Mouse (Mus musculus): Measurements from ENCODE around the gene Slc9a9.
"Not testable (repeated sequence)": the region's sequence is repeated elsewhere in the genome, so short reads cannot be mapped to it uniquely, and the experiment has no call there.

The Slc9a9 gene

GRCm38 (mm10) chr9:94669791-94670577, at the start of gene Slc9a9:
TSS of gene Slc9a9 (plus strand) at chr9:94669909.
- DNase-seq (ENCODE audit: extremely low spot score, low read depth, low spot score): no peak

DNA sequence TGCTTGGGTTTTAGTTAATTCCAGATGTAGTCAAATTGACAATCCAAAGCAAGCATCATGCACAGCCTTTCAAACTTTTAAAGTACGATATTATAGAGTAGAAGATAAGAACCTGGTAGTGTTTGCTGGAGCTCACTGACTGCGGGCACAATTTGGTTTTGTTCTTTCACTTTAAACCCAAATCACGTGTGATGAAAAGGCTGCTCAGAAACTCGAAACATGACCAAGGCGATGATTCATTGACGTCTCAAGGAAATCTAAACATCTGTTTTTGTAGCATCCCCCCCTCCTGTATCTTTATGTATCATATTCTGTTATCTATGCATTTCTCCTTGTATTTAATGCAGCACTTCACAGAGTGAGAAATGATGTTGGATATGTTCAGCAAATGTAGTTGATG, 49.4 kb upstream of the Slc9a9 start:
- DNase-seq (ENCODE audit: extremely low spot score, low read depth, low spot score): no peak

GRCm38 (mm10) chr9:94620846-94621245, 48.9 kb upstream of the Slc9a9 start:
- DNase-seq (ENCODE audit: extremely low spot score, low read depth, low spot score): no peak

- no peak for DNase-seq (ENCODE audit: extremely low spot score, low read depth, low spot score)
These were observed 47.8 kb upstream of the Slc9a9 start for GRCm38 (mm10) chr9:94621902-94622301.

DNA sequence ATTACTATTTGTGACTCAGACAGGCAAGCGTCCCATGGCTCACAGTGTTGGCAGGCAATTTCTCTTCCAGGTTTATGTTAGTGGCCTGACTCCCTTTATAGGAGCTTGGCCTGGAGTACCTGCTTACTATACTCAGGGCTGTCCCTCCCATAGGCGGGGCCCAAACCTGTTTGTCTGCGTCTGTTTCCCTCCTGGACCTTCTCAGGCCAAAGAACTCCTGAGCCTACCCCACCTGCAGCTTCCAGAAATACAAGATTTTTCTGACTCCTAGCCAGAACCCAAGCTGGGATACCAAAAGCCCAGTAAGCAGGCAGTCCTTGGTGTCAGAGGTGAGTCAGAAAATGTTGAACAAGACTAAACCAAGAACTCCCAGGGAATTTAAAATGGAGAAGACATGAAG, 43.0 kb upstream of the Slc9a9 start:
- DNase-seq (ENCODE audit: extremely low spot score, low read depth, low spot score): no peak

DNA sequence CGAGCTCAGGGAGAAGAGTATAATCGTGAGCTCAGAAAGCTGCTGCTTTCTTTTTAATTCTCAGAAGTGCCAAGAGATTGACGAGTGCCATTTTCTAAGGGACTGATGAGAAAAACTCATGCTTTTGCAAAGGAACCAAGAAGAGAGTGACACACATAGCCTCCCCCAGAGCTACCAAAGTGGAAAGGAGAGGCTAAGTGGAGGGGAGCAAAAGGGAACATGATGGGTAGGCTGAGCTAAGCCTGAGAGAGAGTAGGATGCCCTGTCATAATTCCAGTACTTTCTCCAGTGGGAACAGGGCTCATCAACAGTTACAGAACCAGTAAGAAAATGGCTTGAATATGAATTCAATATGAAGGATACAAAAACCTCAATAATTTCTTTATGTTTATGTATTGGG, 40.8 kb upstream of the Slc9a9 start:
- DNase-seq (ENCODE audit: extremely low spot score, low read depth, low spot score): no peak

GRCm38 (mm10) chr9:94634275-94634674, 35.4 kb upstream of the Slc9a9 start:
- not testable (repeated sequence) for DNase-seq (ENCODE audit: extremely low spot score, low read depth, low spot score)

DNA sequence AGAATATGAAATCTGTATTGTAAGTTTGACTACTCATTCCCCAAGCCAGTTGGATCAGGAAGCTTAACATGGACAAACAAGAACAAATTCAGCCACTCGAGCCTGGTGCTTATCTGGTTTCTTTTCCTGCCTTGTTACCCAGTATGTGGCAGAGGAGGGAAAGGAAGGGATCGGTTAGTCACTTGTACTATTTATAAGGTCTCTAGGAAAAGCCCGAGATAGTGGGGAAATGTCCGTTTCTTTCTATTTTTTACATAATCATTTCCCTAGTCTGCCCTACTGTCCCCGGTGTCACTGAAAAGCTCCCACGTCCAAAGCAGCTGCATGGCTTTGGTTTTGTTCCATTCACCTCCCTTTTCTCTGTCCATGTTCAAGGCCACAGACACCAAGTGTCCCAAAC, 24.1 kb upstream of the Slc9a9 start:
- DNase-seq (ENCODE audit: extremely low spot score, low read depth, low spot score): no peak

- no peak for DNase-seq (ENCODE audit: extremely low spot score, low read depth, low spot score)
These were observed 22.3 kb upstream of the Slc9a9 start for GRCm38 (mm10) chr9:94647425-94647824.

- no peak for DNase-seq (ENCODE audit: extremely low spot score, low read depth, low spot score)
These were observed 19.7 kb upstream of the Slc9a9 start for GRCm38 (mm10) chr9:94649991-94650390.

DNA sequence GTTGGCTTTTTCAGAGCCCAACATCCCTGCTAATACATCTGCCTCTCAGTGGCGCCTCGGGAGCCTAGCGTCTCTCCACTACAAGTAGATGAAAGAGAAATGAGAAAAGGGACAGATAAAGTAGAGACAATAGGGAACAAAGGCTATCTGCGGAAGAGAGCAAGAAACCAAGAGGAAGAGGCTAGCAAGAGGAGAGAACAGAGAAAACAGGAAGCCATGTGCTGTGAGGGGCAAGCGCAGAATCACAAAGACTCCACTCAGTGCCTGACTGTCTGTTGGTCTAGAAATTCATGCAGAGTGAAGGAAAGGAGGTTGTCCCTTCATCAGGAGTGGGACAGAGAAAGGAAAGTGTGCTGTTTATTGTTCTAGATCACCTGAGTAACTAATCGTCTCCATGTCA, 16.5 kb upstream of the Slc9a9 start:
- no peak for DNase-seq (ENCODE audit: extremely low spot score, low read depth, low spot score)

DNA sequence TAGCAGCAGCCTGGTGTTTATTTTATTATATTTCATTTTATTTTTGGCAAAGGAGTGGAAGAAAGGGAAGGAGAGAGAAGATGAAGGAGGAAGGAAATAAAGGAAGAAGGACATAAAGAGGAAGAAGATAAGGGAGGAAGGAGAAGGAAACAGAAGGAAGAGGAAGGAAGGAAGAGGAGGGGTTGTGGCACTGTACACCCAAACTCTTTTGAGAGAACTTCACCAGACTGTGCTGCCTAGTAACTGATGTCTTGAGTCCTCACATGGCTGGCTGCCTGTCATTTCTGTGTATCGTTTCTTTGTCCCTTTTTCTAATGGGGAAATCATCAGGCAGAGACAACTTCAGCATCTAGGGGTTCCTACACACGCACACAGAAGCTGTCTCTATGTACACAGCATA, 15.9 kb upstream of the Slc9a9 start:
- DNase-seq (ENCODE audit: extremely low spot score, low read depth, low spot score): no peak

DNA sequence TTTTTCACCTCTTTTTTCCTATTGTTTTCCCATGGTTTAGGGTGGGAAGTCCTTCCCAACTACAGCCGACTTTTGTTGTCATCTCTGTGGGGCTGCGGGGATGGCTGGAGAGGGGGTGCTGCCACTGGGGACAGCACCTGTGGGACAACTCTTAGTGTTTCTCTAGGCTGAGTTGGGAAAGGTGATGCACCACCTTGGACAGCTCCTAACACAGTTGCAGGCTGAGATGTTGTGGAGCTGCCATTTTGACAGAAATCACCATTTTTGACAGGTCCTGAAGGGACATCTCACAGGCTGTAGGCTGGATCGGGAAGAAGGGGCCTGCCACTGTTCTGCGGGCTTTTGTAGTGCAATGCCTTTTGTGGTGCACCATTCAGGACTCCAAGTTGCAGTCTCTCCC, 13.4 kb upstream of the Slc9a9 start:
- no peak for DNase-seq (ENCODE audit: extremely low spot score, low read depth, low spot score)

DNA sequence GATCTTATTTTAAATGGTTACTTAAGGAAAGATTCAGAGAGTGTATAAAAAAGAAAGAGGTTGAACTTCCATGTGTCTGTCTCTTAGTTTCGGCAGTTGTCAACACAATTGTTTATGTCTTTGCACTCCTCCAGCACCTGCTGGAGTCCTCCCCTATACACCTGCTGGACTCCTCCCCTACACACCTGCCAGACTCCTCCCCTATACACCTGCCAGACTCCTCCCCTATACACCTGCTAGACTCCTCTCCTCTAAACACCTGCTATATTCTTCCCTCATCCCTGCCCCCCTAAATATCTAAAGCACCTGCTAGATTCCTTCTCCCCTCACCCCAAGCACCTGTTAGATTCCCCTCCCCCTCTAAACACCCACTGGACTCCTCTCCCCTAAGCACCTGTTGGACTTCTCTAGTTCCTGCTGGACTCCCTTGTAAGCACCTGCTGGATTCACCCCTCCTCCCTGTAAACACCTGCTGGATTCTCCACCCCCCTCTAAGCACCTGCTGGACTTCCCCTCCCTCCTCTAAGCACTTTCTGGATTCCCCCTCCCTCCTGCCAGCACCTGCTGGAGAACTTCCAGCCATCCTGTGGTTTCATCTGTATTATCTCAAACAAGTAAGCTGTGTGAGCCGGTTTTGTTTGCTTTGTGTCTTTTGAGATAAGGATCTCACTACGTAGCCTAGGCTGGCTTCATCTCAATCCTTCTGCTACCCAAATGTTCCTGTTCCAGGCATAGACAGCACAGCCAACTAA, 10.1 kb upstream of the Slc9a9 start:
- no peak for DNase-seq (ENCODE audit: extremely low spot score, low read depth, low spot score)

DNA sequence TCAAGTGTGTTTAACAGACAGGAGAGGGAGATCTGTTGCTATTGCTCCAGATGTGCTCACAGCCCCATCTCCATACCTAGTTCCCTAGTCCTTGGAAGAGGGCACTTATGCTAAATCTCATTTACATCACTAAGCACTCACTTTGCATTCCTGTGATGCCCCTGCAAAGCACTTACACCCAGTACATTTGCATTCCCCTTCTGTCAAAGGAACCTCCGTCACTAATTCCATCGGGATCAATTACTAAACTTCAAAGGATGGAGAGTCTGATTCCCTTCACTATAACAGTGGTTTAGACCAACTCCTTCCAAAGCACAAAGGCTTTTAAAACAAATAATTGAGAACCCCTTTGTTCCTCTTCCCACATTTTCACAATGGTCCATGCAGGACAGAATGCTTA, 7.9 kb upstream of the Slc9a9 start:
- no peak for DNase-seq (ENCODE audit: extremely low spot score, low read depth, low spot score)

- no peak for DNase-seq (ENCODE audit: extremely low spot score, low read depth, low spot score)
These were observed 4.5 kb upstream of the Slc9a9 start for GRCm38 (mm10) chr9:94665248-94665647.

- no peak for DNase-seq (ENCODE audit: extremely low spot score, low read depth, low spot score)
These were observed 1.1 kb upstream of the Slc9a9 start for GRCm38 (mm10) chr9:94668589-94668988.

GRCm38 (mm10) chr9:94670704-94671103, 995 bp downstream of the Slc9a9 start:
- no peak for DNase-seq (ENCODE audit: extremely low spot score, low read depth, low spot score)

DNA sequence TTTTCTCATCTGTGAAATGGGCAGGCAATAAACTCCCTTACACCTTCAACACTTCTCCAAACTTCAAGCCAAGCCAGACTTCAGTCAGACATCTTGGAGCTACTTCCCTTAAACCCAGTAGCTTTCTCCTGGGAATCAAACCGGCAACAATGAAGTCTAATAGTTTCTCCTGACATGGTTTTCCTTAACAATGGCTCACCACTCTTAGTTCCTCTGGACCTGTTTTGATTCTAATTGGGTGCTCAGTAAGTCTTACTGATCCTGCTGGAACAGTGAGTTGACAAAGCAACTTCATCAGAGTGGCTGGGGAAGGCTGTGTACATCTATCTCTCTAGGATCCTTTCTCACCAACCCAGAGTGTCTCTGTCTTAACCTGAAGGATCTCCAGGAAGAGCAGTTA, 5.0 kb downstream of the Slc9a9 start:
- no peak for DNase-seq (ENCODE audit: extremely low spot score, low read depth, low spot score)

DNA sequence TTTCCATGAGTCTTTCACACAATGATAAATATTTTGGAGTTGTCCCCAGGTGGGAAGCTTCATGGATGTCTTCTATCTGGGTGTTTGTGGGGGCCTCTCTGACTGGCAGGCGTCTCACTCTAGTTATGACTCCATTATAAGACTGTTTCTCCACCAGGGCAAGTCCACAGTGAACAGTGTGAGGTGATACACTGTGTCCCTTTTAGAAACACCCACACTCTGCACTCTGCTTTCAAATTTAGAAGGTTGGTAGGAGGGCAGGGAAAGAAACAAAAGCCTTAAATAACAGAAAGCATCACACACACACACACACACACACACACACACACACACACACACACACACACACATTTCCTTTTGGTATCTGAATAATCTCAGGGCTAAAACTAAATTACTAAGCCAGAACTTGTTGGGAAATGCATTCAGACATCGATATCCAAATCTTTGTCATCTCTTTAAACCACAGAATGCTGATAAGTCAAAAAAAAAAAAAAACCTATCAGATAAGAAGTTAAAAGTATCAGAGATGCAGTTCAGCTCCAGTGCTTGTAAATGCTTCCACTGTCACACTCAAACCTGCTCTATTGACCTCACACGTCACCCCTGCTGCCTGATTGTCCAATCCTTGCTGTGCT, 8.4 kb downstream of the Slc9a9 start:
- DNase-seq (ENCODE audit: extremely low spot score, low read depth, low spot score): no peak

DNA sequence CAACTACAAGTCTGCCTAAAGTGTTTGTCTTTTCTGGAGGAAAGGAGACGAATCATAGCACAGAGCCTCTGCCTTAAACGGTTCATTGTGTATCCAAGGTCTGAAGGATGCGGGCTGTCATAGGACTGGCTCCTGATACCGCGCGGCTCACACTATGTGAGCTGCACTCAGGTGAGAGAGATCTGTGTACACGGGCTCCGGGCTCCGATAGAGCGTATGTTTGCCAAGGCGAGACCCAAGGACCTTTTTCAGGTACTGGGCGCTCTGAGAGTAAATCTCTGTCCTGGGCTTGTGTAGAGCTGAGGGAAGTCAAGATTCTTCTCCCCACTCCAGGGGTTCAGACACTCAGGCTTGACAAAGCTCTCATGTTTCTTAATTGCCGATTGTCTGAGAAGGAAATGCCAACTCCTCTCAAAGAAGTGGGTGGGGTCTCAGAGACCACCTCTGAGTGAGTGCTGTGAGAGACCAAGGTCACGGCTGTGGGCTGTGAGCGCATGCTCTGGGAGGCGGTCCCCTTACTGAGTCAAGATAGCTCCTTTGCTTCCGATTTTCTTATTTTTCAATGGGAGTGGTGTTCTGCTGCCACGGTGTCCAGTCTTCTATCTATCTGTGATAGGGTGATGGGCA, 10.9 kb downstream of the Slc9a9 start:
- no peak for DNase-seq (ENCODE audit: extremely low spot score, low read depth, low spot score)

GRCm38 (mm10) chr9:94681095-94681487, 11.4 kb downstream of the Slc9a9 start:
- DNase-seq (ENCODE audit: extremely low spot score, low read depth, low spot score): no peak

Data from hindlimb bud, embryonic 11.5 days (tissue).